Mouse (Mus musculus) stomach, postnatal 0 days (tissue): ENCODE measurements at regions not wholly inside any gene's neighbourhood (a gene's known extent, or its start where the extent isn't known, plus 50 kb on each side); places are given as distances from the start of the nearest gene placed in this dataset.

Experiments
- ATAC-seq: fragments of 200-750 bp; cut with Nextera tagmentation; 2 replicates; pipeline ENCODE4 v1.8.0; 2017; ENCODE audit not compliant: low FRiP score, low TSS enrichment
- DNase-seq: peaks from one replicate; pipeline ENCODE4 v3.0.0-alpha.2; 2016; ENCODE audit warnings: low spot score
- H3K27ac ChIP-seq: fragments of 300-500 bp; sonication (generic); replicated peaks from 2 replicates; pipeline ENCODE4 v1.5.1; 2014; ENCODE audit warnings: mild to moderate bottlenecking, control low read depth
- H3K27me3 ChIP-seq: fragments of 300-500 bp; sonication (generic); 2 replicates; pipeline ENCODE4 v1.6.1; 2014; ENCODE audit warnings: low read length; ENCODE audit not compliant: control insufficient read depth, insufficient read depth
- H3K36me3 ChIP-seq: fragments of 300-500 bp; sonication (generic); 2 replicates; pipeline ENCODE4 v1.6.1; 2014; ENCODE audit warnings: low read length, mixed read lengths; ENCODE audit not compliant: control insufficient read depth, insufficient read depth
- H3K4me1 ChIP-seq: fragments of 300-500 bp; sonication (generic); replicated peaks from 2 replicates; pipeline ENCODE4 v1.6.1; 2014; ENCODE audit warnings: antibody characterized with exemption; ENCODE audit not compliant: control insufficient read depth, insufficient read depth
- H3K4me2 ChIP-seq: fragments of 300-500 bp; sonication (generic); replicated peaks from 2 replicates; pipeline ENCODE4 v1.6.1; 2014; ENCODE audit warnings: low read depth, mild to moderate bottlenecking, control low read depth, moderate library complexity
- H3K4me3 ChIP-seq: fragments of 300-500 bp; sonication (generic); 2 replicates; pipeline ENCODE4 v1.5.1; 2014; ENCODE audit warnings: low read depth, low read length, control low read depth
- H3K9ac ChIP-seq: fragments of 300-500 bp; sonication (generic); 2 replicates; pipeline ENCODE4 v1.6.1; 2014; ENCODE audit warnings: mild to moderate bottlenecking, low read length, control low read depth, mixed read lengths
- H3K9me3 ChIP-seq: fragments of 300-500 bp; sonication (generic); 2 replicates; pipeline ENCODE4 v1.6.1; 2016; ENCODE audit warnings: low read length; ENCODE audit not compliant: control insufficient read depth
- CTCF ChIP-seq: IDR thresholded peaks from 2 replicates; pipeline ENCODE4 v1.5.1; 2016; ENCODE audit warnings: antibody characterized with exemption, low read depth, mild to moderate bottlenecking, moderate library complexity
- EP300 ChIP-seq: optimal IDR thresholded peaks from 2 replicates; pipeline ENCODE3; 2016; ENCODE audit warnings: antibody characterized with exemption
- whole genome bisulfite sequencing: fragments of 180-500 bp; shearing (Covaris S2); extraction: QIAGEN DNeasy Blood & Tissue Kit; methylation state at CpG from one replicate; pipeline ENCODE4 v1.1.7; 2014; 5-methylcytosine and 5-hydroxymethylcytosine counted together

DNA sequence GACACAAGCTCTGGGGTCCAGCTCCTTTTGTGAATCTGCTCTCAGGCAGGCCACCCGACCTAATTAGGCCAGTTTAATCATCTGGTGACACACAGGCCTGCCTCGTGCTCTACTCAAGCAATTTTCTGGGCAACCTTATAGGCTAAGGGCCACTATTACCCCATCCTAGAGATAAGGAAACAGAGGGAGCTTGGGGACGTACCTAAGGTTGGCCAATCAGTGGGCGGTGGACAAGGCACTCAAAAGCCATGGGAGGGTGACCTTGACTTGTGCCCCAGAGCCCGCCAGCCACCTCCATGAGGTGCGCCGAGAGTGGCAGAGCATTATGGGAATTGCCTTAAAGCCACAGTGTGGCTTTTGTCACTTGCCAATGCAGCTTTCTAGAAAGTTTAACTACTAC, 131.9 kb upstream of the Klf14 start:
- no peaks in the 10 kb centered on the region for H3K27me3 ChIP-seq
- H3K27ac ChIP-seq: no peak overlapping the region
- no peaks in the 10 kb centered on the region for H3K9me3 ChIP-seq
- H3K4me3 ChIP-seq: no peak overlapping the region
- no peak for TF ChIP-seq EP300
- TF ChIP-seq CTCF: no peak
- H3K4me1 ChIP-seq: peaks cover 9% of the 10 kb centered on the region; the same call in 1 of the 2 replicates
- DNase-seq (no peak), ATAC-seq (no peak)
- H3K36me3 ChIP-seq: no peaks in the 10 kb centered on the region
- H3K4me2 ChIP-seq: no peak overlapping the region
- H3K9ac ChIP-seq: no peak overlapping the region
- WGBS: 75% methylated on average over 7 of the region's 7 CpGs

- H3K27ac ChIP-seq: no peak overlapping the region
- no peak overlapping the region for H3K4me2 ChIP-seq
- DNase-seq (no peak), ATAC-seq (no peak)
- TF ChIP-seq EP300 (no peak), CTCF (no peak)
- WGBS: 80% methylated on average over 6 of the region's 6 CpGs
- no peaks in the 10 kb centered on the region for H3K36me3 ChIP-seq
- no peak overlapping the region for H3K9ac ChIP-seq
- H3K9me3 ChIP-seq: no peaks in the 10 kb centered on the region
- peaks cover 9% of the 10 kb centered on the region; the same call in 1 of the 2 replicates for H3K4me1 ChIP-seq
- H3K27me3 ChIP-seq: no peaks in the 10 kb centered on the region
- no peak overlapping the region for H3K4me3 ChIP-seq
These were observed 133.4 kb upstream of the Klf14 start for GRCm38 (mm10) chr6:31092324-31092723.

GRCm38 (mm10) chr6:31092760-31093159, 133.9 kb upstream of the Klf14 start:
- 52% methylated on average over 5 of the region's 5 CpGs for WGBS

DNA sequence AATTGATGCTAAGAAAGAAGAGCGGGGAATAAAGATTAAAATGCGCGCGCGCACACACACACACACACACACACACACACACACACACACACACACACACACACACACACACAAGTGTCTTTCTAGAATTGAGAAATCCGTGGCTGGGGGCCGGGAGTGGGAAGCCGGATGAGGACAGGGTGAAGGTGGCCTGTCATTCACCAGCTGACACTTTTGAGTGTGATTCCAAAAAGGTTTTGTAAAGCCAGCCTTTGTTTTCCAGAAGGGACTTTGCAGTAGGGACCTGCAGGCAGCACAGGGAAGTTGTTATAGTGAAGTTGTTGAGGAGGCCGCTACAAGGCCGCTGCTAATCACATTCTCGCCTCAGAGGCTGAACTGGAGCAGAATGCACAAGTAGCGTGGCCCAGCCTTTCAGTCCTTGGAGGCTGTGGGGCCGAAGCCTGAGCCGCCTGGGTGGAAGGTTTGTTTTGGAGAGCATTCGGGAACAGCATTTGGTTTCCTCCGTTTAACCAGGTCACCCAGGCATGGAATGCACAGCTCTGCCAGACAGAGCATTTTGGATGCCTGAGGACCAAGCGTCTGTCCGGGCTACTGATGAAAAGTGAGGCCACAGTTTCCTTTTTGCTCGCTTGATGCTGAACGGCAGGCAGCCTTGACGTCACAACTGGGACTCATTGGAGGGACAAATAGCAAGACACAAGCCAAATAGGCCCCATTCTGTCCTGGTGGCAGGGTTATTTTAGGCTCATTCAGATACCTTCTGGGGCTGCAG, 137.3 kb upstream of the Klf14 start:
- Histone ChIP-seq H3K9me3 (no peaks in the 10 kb centered on the region), H3K27ac (no peak overlapping the region), H3K4me1 (no peaks in the 10 kb centered on the region), H3K4me3 (no peak overlapping the region), H3K4me2 (no peak overlapping the region), H3K9ac (no peak overlapping the region), H3K36me3 (no peaks in the 10 kb centered on the region), H3K27me3 (no peaks in the 10 kb centered on the region)
- TF ChIP-seq CTCF: no peak
- no peak for TF ChIP-seq EP300
- WGBS: 73% methylated on average over 21 of the region's 21 CpGs
- ATAC-seq: no peak
- DNase-seq: no peak

More at GRCm38 (mm10) chr6:31092760-31093159, 133.9 kb upstream of the Klf14 start:
- Histone ChIP-seq H3K4me2 (no peak overlapping the region), H3K9me3 (no peaks in the 10 kb centered on the region), H3K9ac (no peak overlapping the region), H3K36me3 (no peaks in the 10 kb centered on the region), H3K4me3 (no peak overlapping the region), H3K27ac (no peak overlapping the region), H3K4me1 (peaks cover 9% of the 10 kb centered on the region; the same call in 1 of the 2 replicates), H3K27me3 (no peaks in the 10 kb centered on the region)
- DNase-seq (no peak), ATAC-seq (no peak)
- no peak for TF ChIP-seq CTCF
- no peak for TF ChIP-seq EP300

DNA sequence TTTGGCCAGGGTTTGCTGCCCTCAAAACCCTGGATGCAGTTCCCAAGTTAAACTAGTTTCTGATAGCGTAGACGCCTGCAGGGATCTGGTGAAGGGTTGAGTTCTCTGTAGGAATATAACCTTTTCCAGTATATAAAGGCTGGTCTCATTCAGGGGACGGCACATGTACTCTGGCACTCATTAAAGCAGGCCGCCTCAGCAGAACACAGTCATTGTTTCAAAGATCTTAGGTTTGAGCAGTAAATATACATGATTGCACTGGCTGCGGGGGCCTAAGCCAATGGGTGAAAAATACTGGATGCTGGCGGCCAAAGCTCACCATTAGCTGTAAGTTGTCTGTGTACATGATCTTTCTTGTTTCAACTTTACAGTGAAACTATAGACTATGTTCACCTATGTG, 137.9 kb upstream of the Klf14 start:
- no peak for ATAC-seq

DNA sequence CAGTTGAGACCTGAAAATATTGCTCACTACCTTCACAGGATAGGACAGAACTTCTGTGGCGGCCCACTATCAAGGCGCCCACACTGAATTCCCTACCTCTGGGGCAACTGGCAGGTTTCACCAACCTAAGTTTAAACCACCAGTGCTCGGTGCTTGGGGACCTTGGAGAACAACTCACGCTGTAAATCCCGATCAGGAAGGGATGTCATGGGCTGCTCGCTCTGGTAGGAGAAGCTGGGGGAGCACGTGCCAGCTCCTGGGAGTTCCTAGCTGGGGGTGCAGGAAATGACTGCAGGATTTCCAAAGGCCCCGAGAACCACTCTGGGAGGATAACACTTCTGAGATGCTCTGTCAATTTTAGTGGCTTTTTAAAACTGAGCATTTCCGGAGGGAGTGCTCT, 138.4 kb upstream of the Klf14 start:
- Histone ChIP-seq H3K36me3 (no peaks in the 10 kb centered on the region), H3K27ac (no peak overlapping the region), H3K4me1 (no peaks in the 10 kb centered on the region), H3K9ac (no peak overlapping the region), H3K27me3 (no peaks in the 10 kb centered on the region), H3K4me3 (no peak overlapping the region), H3K4me2 (no peak overlapping the region), H3K9me3 (no peaks in the 10 kb centered on the region)
- TF ChIP-seq EP300: no peak
- no peak for TF ChIP-seq CTCF
- WGBS: 79% methylated on average over 9 of the region's 9 CpGs
- DNase-seq (no peak), ATAC-seq (no peak)

More for the DNA sequence above, 137.9 kb upstream of the Klf14 start:
- Histone ChIP-seq H3K9ac (no peak overlapping the region), H3K4me3 (no peak overlapping the region), H3K9me3 (no peaks in the 10 kb centered on the region), H3K4me2 (no peak overlapping the region), H3K36me3 (no peaks in the 10 kb centered on the region), H3K4me1 (no peaks in the 10 kb centered on the region), H3K27me3 (no peaks in the 10 kb centered on the region), H3K27ac (no peak overlapping the region)
- no peak for TF ChIP-seq CTCF
- TF ChIP-seq EP300: no peak
- no peak for DNase-seq
- 85% methylated on average over 6 of the region's 6 CpGs for WGBS
